Mouse (Mus musculus) kidney, postnatal 25 days (tissue): ENCODE data around the gene Rnf169.
A peak's percentile ranks its signal among the peaks of the same experiment; 100 is the strongest.
"Not testable (repeated sequence)": the region's sequence is repeated elsewhere in the genome, so short reads cannot be mapped to it uniquely, and the experiment has no call there.

Source experiments
- DNase-seq, 2 experiments: peaks; one replicate each; pipeline ENCODE4 v3.0.0; 2021; ENCODE audit warnings: mixed read lengths in 2 of 2

The Rnf169 gene

GRCm38 (mm10) chr7:99979081-99979480 is 1.2 kb downstream of the Rnf169 start:
- DNase-seq = no peak

DNA sequence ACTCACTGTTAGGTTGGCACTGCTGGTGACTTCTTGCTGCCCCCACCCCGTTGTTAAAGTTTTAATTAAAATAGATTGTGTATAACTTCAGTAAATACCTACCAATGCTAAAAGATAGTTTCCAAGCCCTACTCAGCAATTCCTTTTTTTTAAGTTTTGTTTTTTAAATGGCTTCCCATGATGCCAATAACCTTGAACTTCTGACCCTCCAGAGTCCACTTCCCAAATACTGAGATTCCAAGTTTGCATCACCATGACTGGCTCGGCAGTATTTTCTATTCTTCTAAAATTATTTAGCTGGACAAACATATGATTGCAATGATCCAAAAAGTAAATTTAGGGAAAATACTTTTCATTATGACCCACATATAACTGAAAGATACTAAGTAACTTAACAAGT is 2.2 kb downstream of the Rnf169 start:
- DNase-seq = no peak

DNA sequence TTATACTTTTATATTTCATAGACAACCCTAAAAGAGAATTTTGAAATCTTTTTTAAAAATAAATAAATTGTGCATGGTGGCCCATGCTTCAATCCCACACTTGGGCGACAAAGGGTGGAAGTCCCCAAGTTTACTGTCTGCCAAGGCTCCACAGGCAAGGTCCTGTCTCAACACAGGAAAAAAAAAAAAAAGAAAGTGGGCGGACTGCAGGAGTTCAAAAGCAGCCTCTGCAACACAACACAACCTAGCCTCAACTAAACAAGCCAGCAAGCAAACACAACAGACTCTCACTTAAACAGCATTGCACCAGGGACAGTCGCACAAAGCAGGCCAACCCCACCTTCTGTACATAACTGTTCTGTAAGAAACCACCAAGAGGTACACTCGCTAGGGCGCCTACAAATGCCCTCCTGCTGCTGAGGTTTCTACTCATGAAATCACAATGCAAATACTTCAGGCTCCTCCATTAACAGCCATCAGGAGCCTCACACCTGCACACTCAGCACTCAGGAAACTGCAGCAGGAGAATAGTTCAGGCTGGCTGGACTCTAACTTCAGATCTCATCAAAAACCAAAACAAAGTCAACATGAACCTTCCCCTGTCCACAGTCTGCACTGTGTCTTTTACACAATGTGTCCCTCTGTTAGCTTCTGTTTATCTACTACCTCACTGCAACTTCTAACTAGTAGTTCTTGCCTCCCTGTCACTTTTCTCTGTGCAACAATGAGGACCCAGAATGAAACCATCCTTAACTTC is 4.3 kb downstream of the Rnf169 start:
- peak; percentile 24 to 42 for DNase-seq

GRCm38 (mm10) chr7:99974208-99974970 is 5.9 kb downstream of the Rnf169 start:
- peak; percentile 55 to 79 for DNase-seq

- not testable (repeated sequence) for DNase-seq
These were observed 7.3 kb downstream of the Rnf169 start for GRCm38 (mm10) chr7:99972912-99973311.

DNA sequence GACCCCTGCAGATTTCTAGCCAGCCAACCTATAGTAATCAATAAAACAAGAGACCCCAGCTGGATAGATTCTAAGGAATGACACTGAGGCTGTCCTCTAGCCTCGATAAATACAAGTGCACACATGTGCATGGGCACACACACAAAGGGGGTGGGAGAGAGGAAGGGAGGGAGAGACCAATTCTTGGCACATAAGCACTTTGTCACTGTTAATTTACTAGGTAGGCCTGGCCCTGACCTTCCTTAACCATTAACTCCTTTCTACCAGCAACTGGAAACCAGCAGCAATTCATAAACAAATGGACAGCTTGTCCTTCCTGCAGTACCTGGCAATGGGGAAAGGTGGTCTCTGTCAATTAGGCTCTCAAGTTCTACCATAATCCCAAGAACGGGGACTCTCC is 8.3 kb downstream of the Rnf169 start:
- peak; percentile 43 to 63 for DNase-seq

DNA sequence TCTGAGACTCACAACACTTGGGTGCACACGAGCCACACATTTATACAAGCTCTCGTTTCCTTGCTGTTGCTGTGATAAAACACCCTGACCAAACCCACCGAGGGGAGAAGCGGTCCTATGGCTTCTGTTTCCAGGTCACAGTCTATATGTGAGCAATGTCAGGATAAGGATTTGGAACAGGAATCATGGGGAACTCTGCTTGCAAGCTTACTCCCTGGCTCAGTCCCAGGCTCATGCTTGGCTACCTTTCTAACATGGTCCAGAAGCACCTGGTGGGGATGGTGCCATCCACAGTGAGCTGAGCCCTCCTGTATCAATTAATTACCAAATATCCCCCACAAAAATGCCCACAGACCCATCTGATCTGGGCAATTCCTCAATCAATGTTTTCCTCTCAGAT is 11.1 kb downstream of the Rnf169 start:
- no peak for DNase-seq

DNA sequence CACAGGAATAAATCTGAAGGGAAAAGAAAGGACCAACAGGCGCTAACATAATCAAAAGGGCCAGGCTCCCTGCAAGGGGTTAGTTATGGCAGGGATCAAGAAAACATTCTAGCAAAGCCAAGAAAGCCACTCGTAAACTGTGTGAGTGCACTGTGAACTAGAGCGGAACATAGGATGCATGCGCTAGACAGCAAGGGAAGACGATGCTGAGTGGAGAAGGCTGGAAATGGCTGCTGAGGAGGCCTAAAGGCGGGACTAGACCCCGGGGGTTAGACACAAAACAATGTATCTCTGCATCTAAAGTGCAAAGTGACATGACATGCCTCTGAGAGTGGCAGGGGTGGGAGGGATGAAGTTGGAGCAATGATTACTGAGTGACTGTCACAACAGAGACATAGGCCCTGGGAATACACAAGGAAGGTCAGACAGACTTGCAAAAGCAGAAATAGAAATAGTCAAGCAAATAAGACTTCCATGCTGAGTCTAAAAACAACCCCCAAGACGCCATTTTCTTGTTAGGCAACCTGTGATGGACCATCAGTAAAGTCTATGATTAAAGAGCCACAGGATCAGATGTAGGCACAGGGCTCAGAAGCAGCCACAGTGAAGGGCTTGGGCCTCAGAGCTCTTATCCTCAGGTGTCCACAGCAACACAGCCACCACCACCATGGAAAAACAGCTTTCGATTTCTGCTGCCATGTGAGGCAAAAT is 14.1 kb downstream of the Rnf169 start:
- no peak for DNase-seq

DNA sequence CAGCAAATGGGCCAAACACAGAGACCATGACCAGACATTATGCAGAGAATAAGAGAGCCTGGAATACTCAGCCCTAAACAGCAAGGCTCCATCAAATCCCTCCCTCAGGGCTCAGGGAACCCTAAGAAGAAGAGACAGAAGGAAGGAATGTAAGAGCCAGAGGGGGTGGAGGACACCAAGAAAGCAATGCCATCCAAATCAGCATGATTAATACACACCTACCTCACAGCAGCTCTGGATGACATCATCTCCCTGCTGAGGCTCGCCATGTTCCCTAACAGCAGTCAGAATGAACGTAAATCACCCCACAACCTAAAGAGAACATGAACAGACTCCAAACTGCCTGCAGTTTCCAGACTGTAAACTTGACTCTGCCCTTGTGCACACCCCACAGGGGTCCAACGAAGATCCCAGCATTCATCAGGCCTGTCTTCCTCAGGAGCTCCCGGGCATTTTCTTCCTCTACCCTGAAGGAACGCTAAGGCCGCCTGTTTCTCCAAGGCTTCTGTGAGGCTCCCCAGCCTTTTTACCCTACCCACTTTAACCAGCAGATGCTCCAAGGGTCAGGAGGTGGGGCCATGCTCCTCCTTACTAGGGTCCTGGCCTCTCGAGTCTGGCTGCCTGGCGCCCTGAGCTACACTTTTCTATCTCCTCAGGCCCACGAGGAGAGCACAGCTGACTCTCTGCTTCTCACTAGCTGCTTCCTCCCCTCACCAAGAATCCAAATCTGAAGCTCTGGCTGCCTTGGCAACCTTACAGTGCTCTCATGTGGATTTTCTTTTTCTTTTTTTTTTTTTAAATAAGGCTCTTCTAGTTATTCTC is 15.0 kb downstream of the Rnf169 start:
- peak; percentile 61 to 82 for DNase-seq

GRCm38 (mm10) chr7:99963237-99963860 is 16.9 kb downstream of the Rnf169 start:
- DNase-seq = no peak

DNA sequence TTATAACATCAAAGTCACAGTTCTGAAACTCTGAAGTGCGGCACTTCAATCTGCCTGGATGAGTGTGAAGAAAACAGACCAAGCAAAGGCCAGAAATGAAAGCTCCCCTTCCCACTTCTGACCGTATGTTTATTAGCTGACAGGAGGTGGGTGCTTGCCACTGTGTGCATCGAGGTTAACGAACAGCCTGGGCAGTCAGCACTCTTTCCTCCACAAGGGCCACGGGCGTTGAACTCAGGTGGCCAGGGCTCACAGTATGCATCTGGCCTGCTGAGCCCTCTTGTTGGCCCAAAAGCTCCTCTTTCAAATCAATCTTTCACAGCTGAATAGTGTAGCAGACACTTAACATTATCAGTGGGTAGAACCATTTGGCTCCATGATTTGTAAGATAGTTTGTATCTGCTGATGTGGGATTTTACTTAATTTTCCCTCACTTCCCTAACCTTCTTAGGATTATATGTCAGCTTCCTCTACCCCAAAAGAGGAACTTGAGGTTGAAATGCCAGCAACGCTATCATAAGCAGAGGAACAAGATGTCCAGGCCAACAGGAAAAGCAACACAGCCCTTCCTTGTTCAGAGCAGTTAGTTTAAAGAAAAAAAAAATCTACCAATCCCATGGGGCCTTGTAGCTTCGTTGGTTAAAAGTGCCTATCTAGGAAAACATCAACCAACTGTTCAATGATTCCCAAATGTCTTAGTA is 17.6 kb downstream of the Rnf169 start:
- DNase-seq = no peak

- DNase-seq = no peak
These were observed 18.7 kb downstream of the Rnf169 start for GRCm38 (mm10) chr7:99961518-99961917.

DNA sequence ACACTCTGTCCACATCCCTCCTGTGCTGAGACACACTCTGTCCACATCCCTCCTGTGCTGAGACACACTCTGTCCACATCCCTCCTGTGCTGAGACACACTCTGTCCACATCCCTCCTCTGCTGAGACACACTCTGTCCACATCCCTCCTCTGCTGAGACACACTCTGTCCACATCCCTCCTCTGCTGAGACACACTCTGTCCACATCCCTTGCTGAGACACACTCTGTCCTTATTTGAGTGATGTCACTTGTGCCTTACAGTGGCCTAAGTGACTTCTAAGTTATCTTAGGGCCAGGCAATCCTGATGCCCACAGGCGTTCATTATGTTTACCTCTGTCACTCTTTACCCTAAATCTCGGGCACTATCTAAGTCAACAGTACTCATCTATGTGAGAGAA is 19.7 kb downstream of the Rnf169 start:
- DNase-seq = not testable (repeated sequence)

GRCm38 (mm10) chr7:99957226-99957965 is 22.9 kb downstream of the Rnf169 start:
- peak; percentile 46 to 68 for DNase-seq

GRCm38 (mm10) chr7:99956095-99956494 is 24.2 kb downstream of the Rnf169 start:
- DNase-seq = no peak

- DNase-seq = no peak
These were observed 26.0 kb downstream of the Rnf169 start for GRCm38 (mm10) chr7:99954212-99954611.

DNA sequence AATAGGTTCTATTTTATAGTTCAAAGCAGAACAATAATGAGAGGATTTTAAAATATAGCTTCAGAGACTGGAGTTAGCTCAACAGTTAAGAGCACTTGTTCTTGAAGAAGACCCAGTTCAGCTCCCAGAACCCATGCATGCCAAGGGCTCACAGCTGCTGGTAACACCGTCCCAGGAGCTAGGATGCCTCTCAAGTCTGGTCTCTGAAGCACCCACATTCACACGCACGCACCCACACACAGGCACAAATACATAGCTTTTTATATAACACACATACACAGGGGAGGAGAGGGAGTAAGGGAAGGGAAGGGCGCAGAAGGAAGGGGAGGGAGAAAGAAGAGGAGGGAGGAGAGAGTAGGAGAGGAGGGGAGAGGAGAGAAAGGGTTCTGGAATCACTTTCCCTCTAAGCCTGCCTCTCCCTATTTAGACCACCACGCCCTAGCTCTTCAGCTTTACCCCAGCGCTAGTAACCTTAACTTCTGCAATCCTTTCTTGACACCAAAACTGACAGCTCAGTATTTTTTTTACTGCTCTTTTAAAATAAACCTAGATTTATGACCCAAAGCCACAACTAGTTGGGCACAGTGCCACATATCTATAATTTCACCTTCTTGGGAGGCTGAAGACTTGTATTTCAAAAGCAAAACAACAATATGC is 26.7 kb downstream of the Rnf169 start:
- DNase-seq = no peak

DNA sequence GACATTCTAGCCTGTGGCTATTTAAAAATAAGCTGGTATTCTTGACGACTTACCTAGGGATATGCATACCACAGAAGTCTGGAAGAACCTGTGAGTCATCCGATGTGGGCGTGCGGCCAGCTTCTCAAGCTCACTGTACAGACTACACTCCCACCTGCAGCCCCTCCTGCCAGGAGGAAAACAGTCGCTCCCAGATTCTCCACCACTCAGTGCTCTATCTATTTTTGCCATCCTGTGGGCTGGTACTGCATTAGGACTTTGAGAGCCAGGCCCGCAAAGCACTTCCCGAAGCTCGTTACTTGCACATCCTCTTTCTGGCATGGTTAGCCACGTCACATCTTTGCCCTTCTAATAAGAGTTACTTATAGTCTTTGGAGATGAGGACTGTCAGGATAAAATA is 32.9 kb downstream of the Rnf169 start:
- DNase-seq = no peak

DNA sequence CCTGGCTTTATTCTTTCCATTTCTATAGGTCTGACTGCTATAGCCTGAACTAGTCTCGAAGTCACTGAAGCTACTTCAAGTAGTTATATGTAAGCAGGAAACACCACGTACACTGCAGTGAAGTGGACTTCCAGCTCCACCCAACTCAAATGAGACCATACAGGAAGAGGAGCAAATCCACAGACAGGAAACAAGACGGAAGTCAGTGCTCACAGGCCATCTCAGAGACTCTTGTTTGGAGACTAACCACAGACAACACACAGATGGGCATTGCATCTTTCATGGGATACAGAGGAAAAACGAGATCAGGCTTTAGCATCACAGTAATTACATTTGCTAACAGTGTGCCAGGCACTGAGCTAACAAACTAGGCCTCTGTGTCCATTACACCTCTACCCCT is 33.9 kb downstream of the Rnf169 start:
- no peak for DNase-seq

DNA sequence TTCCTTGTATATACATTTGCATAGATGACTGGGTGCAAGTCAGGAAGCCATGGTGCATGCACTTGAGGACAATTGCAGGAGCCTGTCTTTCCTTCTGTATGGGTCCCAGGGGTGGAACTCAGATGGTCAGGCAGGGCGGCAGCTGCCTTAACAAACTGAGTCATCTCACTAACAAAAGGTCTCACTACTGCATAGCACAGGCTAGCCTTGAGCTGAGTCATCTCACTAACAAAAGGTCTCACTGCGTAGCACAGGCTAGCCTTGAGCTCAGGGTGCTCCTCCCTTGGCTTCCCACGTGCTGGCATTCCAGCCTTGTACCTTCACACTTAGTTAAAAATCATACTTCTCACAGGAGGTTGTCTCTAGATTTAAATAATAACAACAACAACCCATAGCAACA is 34.3 kb downstream of the Rnf169 start:
- no peak for DNase-seq
